Mouse (Mus musculus) spleen, postnatal 36 days (tissue): ENCODE results near the gene Kif4.

Source experiments
- DNase-seq, 2 experiments: peaks; one replicate each; pipeline ENCODE4 v3.0.0; 2022; ENCODE audit warnings: low spot score in 2 of 2, mixed read lengths in 1 of 2

The Kif4 gene

DNA sequence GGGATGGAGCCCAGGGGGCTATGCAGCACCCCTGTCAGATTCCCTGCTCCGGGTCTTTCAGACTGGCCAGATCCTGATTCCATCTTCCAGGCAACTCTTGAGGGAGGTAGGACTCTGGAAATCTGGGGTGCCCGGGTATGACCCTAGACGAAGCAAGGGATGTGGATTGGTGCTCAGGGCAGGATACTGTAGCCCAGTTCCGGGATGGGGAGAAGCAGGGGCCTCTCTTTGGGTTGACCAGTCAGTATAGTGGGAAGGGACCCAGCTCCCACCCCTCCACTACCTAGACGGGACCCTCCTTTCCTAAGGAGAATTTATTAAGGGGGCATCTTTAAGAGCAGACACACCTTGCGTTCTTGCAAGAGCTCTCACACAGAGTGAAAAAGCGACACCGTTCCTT is 104.7 kb downstream of the Kif4 start:
- no peak for DNase-seq

- no peak for DNase-seq
Measured at GRCm38 (mm10) chrX:100734359-100734758, 108.8 kb downstream of the Kif4 start.

GRCm38 (mm10) chrX:100738918-100739317 is 113.4 kb downstream of the Kif4 start:
- DNase-seq: peak in 1 of 2 experiments; percentile 15

DNA sequence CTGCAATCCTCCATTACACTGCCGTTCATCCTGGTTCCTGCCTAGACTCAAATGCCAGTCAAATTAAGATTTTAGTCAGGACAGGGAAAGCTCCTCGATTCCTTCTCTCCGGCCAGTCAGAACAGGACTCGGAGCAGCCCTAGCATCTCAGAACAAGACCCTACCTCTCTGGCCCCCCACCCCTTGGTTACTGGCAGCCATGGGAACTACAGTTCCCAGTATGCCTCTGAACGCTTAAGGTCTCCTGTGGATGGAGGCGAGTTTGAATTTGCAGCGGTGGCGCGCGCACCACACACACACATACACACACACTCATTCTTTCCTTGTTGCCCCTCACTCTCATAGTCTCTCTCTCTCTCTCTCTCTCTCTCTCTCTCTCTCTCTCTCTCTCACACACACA is 113.9 kb downstream of the Kif4 start:
- no peak for DNase-seq

- DNase-seq: no peak
Measured at GRCm38 (mm10) chrX:100740785-100741184, 115.2 kb downstream of the Kif4 start.

GRCm38 (mm10) chrX:100741940-100742339 is 116.4 kb downstream of the Kif4 start:
- peak; percentile 4 to 10 for DNase-seq

DNA sequence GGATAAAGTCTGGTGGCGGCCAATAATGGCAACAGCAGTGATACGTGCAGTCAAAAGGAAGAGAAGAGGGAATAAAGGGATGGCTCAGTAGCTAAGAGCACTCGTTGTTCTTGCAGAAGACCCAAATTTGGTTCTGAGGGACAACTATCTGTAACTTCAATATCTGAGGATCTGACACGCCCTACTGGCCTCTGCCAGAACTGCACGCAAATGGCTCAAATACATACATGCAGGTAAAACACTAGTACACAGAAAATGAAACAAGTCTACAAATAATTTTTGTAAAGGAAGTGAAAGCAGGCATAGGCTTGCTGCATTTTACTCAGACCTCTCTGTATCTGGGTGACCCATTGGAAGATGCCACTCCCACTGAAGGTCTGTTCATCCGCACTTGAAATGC is 140.3 kb downstream of the Kif4 start:
- no peak for DNase-seq

- no peak for DNase-seq
Measured at GRCm38 (mm10) chrX:100767181-100767884, 141.8 kb downstream of the Kif4 start, which contains the start of gene Dlg3. Dlg3 (plus strand) TSS chrX:100767722.

DNA sequence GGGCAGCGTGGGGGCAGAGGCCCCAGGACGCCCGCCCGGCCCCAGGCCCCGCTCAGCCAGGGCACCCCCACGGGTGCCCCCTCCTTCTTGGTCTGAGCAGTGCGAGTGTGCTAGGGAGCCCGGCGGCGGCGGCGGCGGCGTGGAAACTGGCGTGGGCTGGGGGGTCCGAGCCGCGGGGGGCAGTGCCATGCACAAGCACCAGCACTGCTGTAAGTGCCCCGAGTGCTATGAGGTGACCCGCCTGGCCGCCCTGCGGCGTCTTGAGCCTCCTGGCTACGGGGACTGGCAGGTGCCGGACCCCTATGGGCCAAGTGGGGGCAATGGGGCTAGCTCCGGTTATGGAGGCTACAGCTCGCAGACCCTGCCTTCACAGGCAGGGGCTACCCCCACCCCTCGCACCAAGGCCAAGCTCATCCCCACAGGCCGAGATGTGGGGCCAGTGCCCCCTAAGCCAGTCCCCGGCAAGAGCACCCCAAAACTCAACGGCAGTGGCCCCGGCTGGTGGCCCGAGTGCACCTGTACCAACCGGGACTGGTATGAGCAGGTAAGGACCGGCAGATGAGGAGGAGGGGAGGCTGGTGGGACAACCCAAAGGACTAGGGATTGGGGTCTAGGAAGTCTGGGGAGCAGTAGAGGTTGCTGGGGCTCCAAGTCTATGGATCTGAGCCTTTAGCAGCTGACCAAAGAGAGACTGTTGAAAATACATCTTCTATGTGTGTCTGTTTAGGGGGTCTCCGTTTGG is 142.5 kb downstream of the Kif4 start:
- no peak for DNase-seq

DNA sequence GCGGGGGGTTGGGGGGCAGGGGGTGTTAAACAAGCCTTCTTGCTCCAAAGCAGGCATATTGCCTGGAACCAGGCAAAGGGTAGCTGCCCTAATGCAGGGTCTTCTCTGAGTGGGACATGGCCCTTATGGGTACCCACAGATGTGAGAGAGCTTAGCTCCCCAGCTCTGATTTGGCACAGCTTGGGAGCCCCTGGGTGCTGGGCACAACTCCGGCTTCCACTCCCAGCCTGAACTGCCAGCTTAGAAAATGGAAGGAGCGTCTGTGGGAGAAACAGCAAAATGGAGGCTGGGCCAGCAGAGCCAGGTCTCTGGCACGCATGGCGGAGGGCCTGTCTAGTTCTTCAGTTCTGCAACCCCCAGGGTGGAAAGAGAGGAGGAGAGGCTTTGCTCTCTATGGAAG is 143.7 kb downstream of the Kif4 start:
- no peak for DNase-seq

DNA sequence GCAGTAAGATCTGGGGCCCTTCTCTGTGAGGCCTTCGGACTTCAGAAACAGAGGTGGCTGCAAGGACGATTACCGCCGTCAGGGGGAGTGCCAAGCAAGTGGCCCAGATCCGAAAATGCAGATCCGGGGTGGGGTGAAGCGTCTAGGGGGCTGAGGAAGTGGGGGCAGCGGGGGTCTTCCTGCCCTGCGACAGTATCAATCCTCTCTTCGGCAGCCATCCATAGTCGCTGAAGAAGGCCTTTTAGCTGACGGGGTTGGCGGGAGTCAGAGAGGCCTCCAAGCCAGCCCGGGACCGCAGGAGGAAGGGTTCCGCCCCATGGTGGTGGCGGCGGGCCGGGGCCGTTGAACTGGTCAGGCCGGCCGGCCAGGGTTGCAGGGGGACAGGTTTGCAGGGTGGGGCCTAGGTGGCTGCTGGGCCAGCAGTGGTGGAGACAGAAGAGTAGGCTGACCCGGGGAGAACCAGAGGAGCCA is 148.8 kb downstream of the Kif4 start:
- peak; percentile 41 to 46 for DNase-seq

DNA sequence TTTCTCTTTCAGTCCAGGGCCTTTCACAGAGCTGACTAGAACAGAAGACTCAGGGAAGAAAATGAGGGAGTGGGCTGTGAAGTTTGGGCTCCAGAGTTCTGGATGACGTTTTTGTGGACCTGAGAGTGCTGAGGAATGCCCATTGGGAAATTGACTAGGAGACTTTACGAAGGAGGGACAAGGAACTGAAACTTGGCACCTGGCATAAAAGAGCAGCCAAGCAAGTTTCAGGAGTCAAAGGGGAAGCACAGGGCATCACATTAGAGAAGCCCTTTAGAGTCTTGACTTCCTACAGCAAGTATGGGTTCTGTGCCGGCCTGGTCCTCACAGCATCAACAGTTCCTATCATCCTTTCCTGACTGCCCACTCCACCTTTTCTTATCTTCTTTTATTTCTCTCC is 149.9 kb downstream of the Kif4 start:
- DNase-seq: no peak

DNA sequence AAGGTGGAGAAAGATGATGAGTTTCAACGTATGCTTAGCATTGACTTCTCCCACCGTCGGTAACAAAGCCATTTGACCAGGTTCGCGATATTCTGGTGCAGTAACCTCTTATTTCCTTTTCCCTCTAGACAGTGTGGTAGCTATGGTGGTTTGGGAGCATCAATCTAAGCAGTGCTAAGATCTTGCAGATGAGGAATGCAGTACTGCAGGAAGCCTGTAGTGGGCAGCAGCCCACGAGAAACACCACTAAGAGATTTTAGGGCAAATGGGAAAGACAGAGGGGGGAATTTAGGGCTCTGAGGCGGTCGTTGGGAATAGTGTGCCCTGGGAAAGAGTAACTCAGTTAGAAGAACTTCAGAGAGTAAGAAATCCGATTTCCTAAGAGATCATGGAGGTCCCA is 151.0 kb downstream of the Kif4 start:
- DNase-seq: peak in 1 of 2 experiments; percentile 25
